Mouse (Mus musculus): ENCODE data around the gene Cul4b. TPM values are rescaled to one million over a fixed set of nuclear protein-coding genes. Genes with fewer than 3 reads are reported as not detected.

The Cul4b gene
- total RNA-seq, 2 experiments from 2014 or later = 59.2 to 61.3 TPM

Other genes starting within 250 kb of the Cul4b start
- 262 and 283 TPM in 2 replicates for gene Lamp2, start 119.7 kb downstream of the Cul4b start, total RNA-seq (2015)
- 159 and 183 TPM in 2 replicates for gene Lamp2, start 119.7 kb downstream of the Cul4b start, total RNA-seq (2017)
- gene Mcts1, start 24.4 kb upstream of the Cul4b start, total RNA-seq (2015) = 112 and 140 TPM in 2 replicates
- gene Mcts1, start 24.4 kb upstream of the Cul4b start, total RNA-seq (2017) = 42.1 and 46.7 TPM in 2 replicates
- 72.7 and 90.6 TPM in 2 replicates for gene C1galt1c1, start 58.9 kb upstream of the Cul4b start, total RNA-seq (2015)
- 88.5 and 99.7 TPM in 2 replicates for gene C1galt1c1, start 58.9 kb upstream of the Cul4b start, total RNA-seq (2017)
- 0.89 TPM in 1 of 2 replicates, not detected in the other for gene 6030498E09Rik, start 196.5 kb upstream of the Cul4b start, total RNA-seq (2015)
- gene 6030498E09Rik, start 196.5 kb upstream of the Cul4b start, total RNA-seq (2017) = 0.67 TPM in 1 of 2 replicates, not detected in the other

Data from megakaryocyte progenitor cell, adult 5-6 weeks (primary cell).